Mouse (Mus musculus) erythroblast, embryonic 14.5 days (primary cell): Measurements from ENCODE around the gene Spag17.

ENCODE experiments used
- GATA1 ChIP-seq: IDR thresholded peaks from 2 replicates; pipeline ENCODE4 v1.6.1; 2012; ENCODE audit warnings: low read length, inconsistent platforms, mixed read lengths
- TAL1 ChIP-seq: IDR thresholded peaks from 3 replicates; pipeline ENCODE4 v1.6.1; 2012; ENCODE audit warnings: low read length, inconsistent platforms, mixed read lengths

DNA sequence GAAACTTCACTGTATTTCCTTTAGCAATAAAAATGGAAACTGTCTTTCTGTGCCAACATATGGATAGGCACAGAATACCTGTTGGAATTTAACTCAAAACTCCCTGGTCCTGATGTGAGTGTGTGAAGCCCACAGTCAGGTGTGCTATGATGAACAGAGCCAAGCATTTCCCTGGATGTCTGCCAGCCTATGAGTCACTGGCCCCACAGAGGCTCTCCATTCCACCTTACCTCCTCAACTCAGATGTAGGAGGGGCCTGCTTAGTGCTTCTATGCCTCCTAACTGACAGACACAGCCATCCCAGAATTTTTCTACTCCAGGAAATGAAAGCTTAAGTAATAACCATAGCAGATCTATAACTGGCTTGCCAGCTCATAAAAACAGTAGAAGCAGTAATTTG lies 124.6 kb downstream of the Spag17 start:
- TF ChIP-seq GATA1 (no peak), TAL1 (no peak)
